Mouse (Mus musculus): ENCODE measurements at regions not wholly inside any gene's neighbourhood (a gene's known extent, or its start where the extent isn't known, plus 50 kb on each side); places are given as distances from the start of the nearest gene placed in this dataset.

GRCm38 (mm10) chr4:97283099-97283498 lies 100.1 kb upstream of the Gm10192 start:
- WGBS, result 88% methylated on average over 1 of the region's 1 CpGs

GRCm38 (mm10) chr4:97282643-97283042 lies 99.7 kb upstream of the Gm10192 start:
- 60% methylated on average over 3 of the region's 3 CpGs for WGBS

More at GRCm38 (mm10) chr4:97283099-97283498, 100.1 kb upstream of the Gm10192 start:
- no peak overlapping the region for H3K27ac ChIP-seq
- no peaks in the 10 kb centered on the region for H3K36me3 ChIP-seq (replicated peaks)
- no peak overlapping the region for H3K4me3 ChIP-seq
- ATAC-seq (replicated peaks), result no peak
- H3K9ac ChIP-seq, result no peak overlapping the region
- no peaks in the 10 kb centered on the region for H3K9me3 ChIP-seq
- no peaks in the 10 kb centered on the region for H3K27me3 ChIP-seq (replicated peaks)
- H3K4me1 ChIP-seq, result no peaks in the 10 kb centered on the region
- no peak overlapping the region for H3K4me2 ChIP-seq

GRCm38 (mm10) chr4:97281126-97281779 lies 98.3 kb upstream of the Gm10192 start:
- no peaks in the 10 kb centered on the region for H3K4me1 ChIP-seq
- ATAC-seq (replicated peaks), result no peak
- H3K27ac ChIP-seq, result no peak overlapping the region
- WGBS, result 52% methylated on average over 4 of the region's 4 CpGs
- H3K27me3 ChIP-seq (replicated peaks), result no peaks in the 10 kb centered on the region
- no peak overlapping the region for H3K4me2 ChIP-seq
- no peaks in the 10 kb centered on the region for H3K9me3 ChIP-seq
- H3K36me3 ChIP-seq (replicated peaks), result no peaks in the 10 kb centered on the region
- no peak overlapping the region for H3K9ac ChIP-seq
- no peak overlapping the region for H3K4me3 ChIP-seq

More at GRCm38 (mm10) chr4:97282643-97283042, 99.7 kb upstream of the Gm10192 start:
- H3K4me3 ChIP-seq, result no peak overlapping the region
- H3K4me2 ChIP-seq, result no peak overlapping the region
- no peaks in the 10 kb centered on the region for H3K4me1 ChIP-seq
- no peaks in the 10 kb centered on the region for H3K9me3 ChIP-seq
- no peak overlapping the region for H3K9ac ChIP-seq
- no peaks in the 10 kb centered on the region for H3K36me3 ChIP-seq (replicated peaks)
- no peaks in the 10 kb centered on the region for H3K27me3 ChIP-seq (replicated peaks)
- H3K27ac ChIP-seq, result no peak overlapping the region
- no peak for ATAC-seq (replicated peaks)

GRCm38 (mm10) chr4:97280712-97281111 lies 97.7 kb upstream of the Gm10192 start:
- WGBS, result 39% methylated on average over 3 of the region's 3 CpGs
- no peak overlapping the region for H3K4me2 ChIP-seq
- no peak overlapping the region for H3K4me3 ChIP-seq
- H3K4me1 ChIP-seq, result no peaks in the 10 kb centered on the region
- H3K36me3 ChIP-seq (replicated peaks), result no peaks in the 10 kb centered on the region
- H3K9ac ChIP-seq, result no peak overlapping the region
- no peaks in the 10 kb centered on the region for H3K27me3 ChIP-seq (replicated peaks)
- H3K9me3 ChIP-seq, result no peaks in the 10 kb centered on the region
- ATAC-seq (replicated peaks), result no peak
- H3K27ac ChIP-seq, result no peak overlapping the region

GRCm38 (mm10) chr4:97236945-97237344 lies 54.0 kb upstream of the Gm10192 start:
- H3K4me1 ChIP-seq, result peaks cover 11% of the 10 kb centered on the region
- H3K27ac ChIP-seq, result no peak overlapping the region
- no peaks in the 10 kb centered on the region for H3K27me3 ChIP-seq (replicated peaks)
- no peak for ATAC-seq (replicated peaks)
- no peak overlapping the region for H3K9ac ChIP-seq
- H3K36me3 ChIP-seq (replicated peaks), result no peaks in the 10 kb centered on the region
- WGBS, result 68% methylated on average over 4 of the region's 4 CpGs
- no peak overlapping the region for H3K4me2 ChIP-seq
- H3K9me3 ChIP-seq, result no peaks in the 10 kb centered on the region
- no peak overlapping the region for H3K4me3 ChIP-seq

- ATAC-seq (replicated peaks), result peak; percentile 73
- WGBS, result 24% methylated on average over 1 of the region's 1 CpGs
- peaks cover 11% of the 10 kb centered on the region for H3K4me1 ChIP-seq
- H3K27ac ChIP-seq, result no peak overlapping the region
- no peaks in the 10 kb centered on the region for H3K36me3 ChIP-seq (replicated peaks)
- H3K9me3 ChIP-seq, result no peaks in the 10 kb centered on the region
- H3K27me3 ChIP-seq (replicated peaks), result no peaks in the 10 kb centered on the region
- no peak overlapping the region for H3K9ac ChIP-seq
- no peak overlapping the region for H3K4me2 ChIP-seq
- H3K4me3 ChIP-seq, result no peak overlapping the region
Measured at GRCm38 (mm10) chr4:97236384-97236783, 53.4 kb upstream of the Gm10192 start.

- peak; percentile 89 for ATAC-seq (replicated peaks)
- Histone ChIP-seq H3K9me3 (no peaks in the 10 kb centered on the region), H3K4me1 (peaks cover 11% of the 10 kb centered on the region), H3K9ac (no peak overlapping the region), H3K4me3 (no peak overlapping the region), H3K27ac (0 out of 2 replicates have a peak overlapping the region, but pooled peaks have one; percentile 29), H3K36me3 (replicated peaks) (no peaks in the 10 kb centered on the region), H3K4me2 (no peak overlapping the region), H3K27me3 (replicated peaks) (no peaks in the 10 kb centered on the region)
- 27% methylated on average over 2 of the region's 2 CpGs for WGBS
Measured at GRCm38 (mm10) chr4:97235945-97236383, 53.0 kb upstream of the Gm10192 start.

Measured in midbrain, embryonic 15.5 days (tissue).